Mouse (Mus musculus): ENCODE results near the gene Dytn. TPM values are rescaled to one million over a fixed set of nuclear protein-coding genes. Genes with fewer than 3 reads are reported as not detected.
A peak's percentile ranks its signal among the peaks of the same experiment; 100 is the strongest.

Gene Dytn
- polyA plus RNA-seq, 1 experiment from 2014 or later = not detected

- no peak for ATAC-seq (ENCODE audit: insufficient read depth, low FRiP score, low TSS enrichment)
- no peak within 1 kb of the TSS for H3K4me2 ChIP-seq (ENCODE audit: low read depth)
- DNase-seq (ENCODE audit: low spot score) = no peak
- no peaks in the 10 kb centered on the region for H3K9me3 ChIP-seq (ENCODE audit: control insufficient read depth, low read length)
- no peak within 1 kb of the TSS for H3K9ac ChIP-seq (ENCODE audit: low read length)
- WGBS = 83% methylated on average over 3 of the region's 3 CpGs
- no peak within 1 kb of the TSS for H3K4me3 ChIP-seq (ENCODE audit: low read depth, low read length)
- H3K4me1 ChIP-seq (ENCODE audit: control insufficient read depth, insufficient read depth, low read length) = no peaks in the 10 kb centered on the region
- no peak within 1 kb of the TSS for H3K27ac ChIP-seq (ENCODE audit: low read depth, low read length)
- H3K36me3 ChIP-seq (ENCODE audit: control insufficient read depth, insufficient read depth, low read length) = no peaks in the 10 kb centered on the region
- no peaks in the 10 kb centered on the region for H3K27me3 ChIP-seq (ENCODE audit: control insufficient read depth, insufficient read depth, low read length)
Observed at GRCm38 (mm10) chr1:63615668-63616067, 71.1 kb downstream of the Dytn start, which contains the start of gene Gm39653. TSS of gene Gm39653 (plus strand) at chr1:63615968.

- WGBS = 2% methylated on average over 11 of the region's 11 CpGs
- Histone ChIP-seq H3K27me3 (ENCODE audit: control insufficient read depth, insufficient read depth, low read length) (no peaks in the 10 kb centered on the region), H3K9ac (ENCODE audit: low read length) (no peak overlapping the region), H3K27ac (ENCODE audit: low read depth, low read length) (no peak overlapping the region), H3K4me3 (ENCODE audit: low read depth, low read length) (no peak overlapping the region), H3K4me2 (ENCODE audit: low read depth) (peak overlapping the region; percentile 20), H3K9me3 (ENCODE audit: control insufficient read depth, low read length) (no peaks in the 10 kb centered on the region), H3K36me3 (ENCODE audit: control insufficient read depth, insufficient read depth, low read length) (no peaks in the 10 kb centered on the region), H3K4me1 (ENCODE audit: control insufficient read depth, insufficient read depth, low read length) (no peaks in the 10 kb centered on the region)
- ATAC-seq (ENCODE audit: insufficient read depth, low FRiP score, low TSS enrichment) (no peak), DNase-seq (ENCODE audit: low spot score) (peak; percentile 72)
Observed at GRCm38 (mm10) chr1:63614594-63614993, 72.1 kb downstream of the Dytn start.

- Histone ChIP-seq H3K9me3 (ENCODE audit: control insufficient read depth, low read length) (no peaks in the 10 kb centered on the region), H3K4me3 (ENCODE audit: low read depth, low read length) (no peak overlapping the region), H3K36me3 (ENCODE audit: control insufficient read depth, insufficient read depth, low read length) (no peaks in the 10 kb centered on the region), H3K4me2 (ENCODE audit: low read depth) (no peak overlapping the region), H3K4me1 (ENCODE audit: control insufficient read depth, insufficient read depth, low read length) (no peaks in the 10 kb centered on the region), H3K9ac (ENCODE audit: low read length) (no peak overlapping the region), H3K27me3 (ENCODE audit: control insufficient read depth, insufficient read depth, low read length) (no peaks in the 10 kb centered on the region), H3K27ac (ENCODE audit: low read depth, low read length) (no peak overlapping the region)
- DNase-seq (ENCODE audit: low spot score) = no peak
- no peak for ATAC-seq (ENCODE audit: insufficient read depth, low FRiP score, low TSS enrichment)
- WGBS = 92% methylated on average over 4 of the region's 4 CpGs
Observed at GRCm38 (mm10) chr1:63609613-63610012, 77.1 kb downstream of the Dytn start.

- Histone ChIP-seq H3K27ac (ENCODE audit: low read depth, low read length) (no peak overlapping the region), H3K36me3 (ENCODE audit: control insufficient read depth, insufficient read depth, low read length) (no peaks in the 10 kb centered on the region), H3K4me3 (ENCODE audit: low read depth, low read length) (no peak overlapping the region), H3K9ac (ENCODE audit: low read length) (no peak overlapping the region), H3K27me3 (ENCODE audit: control insufficient read depth, insufficient read depth, low read length) (no peaks in the 10 kb centered on the region), H3K4me2 (ENCODE audit: low read depth) (no peak overlapping the region), H3K4me1 (ENCODE audit: control insufficient read depth, insufficient read depth, low read length) (no peaks in the 10 kb centered on the region), H3K9me3 (ENCODE audit: control insufficient read depth, low read length) (no peaks in the 10 kb centered on the region)
- DNase-seq (ENCODE audit: low spot score) (no peak), ATAC-seq (ENCODE audit: insufficient read depth, low FRiP score, low TSS enrichment) (no peak)
- 56% methylated on average over 3 of the region's 3 CpGs for WGBS
Observed at GRCm38 (mm10) chr1:63603870-63604500, 82.7 kb downstream of the Dytn start.

- H3K27ac ChIP-seq (ENCODE audit: low read depth, low read length) = no peak overlapping the region
- no peaks in the 10 kb centered on the region for H3K4me1 ChIP-seq (ENCODE audit: control insufficient read depth, insufficient read depth, low read length)
- ATAC-seq (ENCODE audit: insufficient read depth, low FRiP score, low TSS enrichment) (no peak), DNase-seq (ENCODE audit: low spot score) (no peak)
- H3K27me3 ChIP-seq (ENCODE audit: control insufficient read depth, insufficient read depth, low read length) = no peaks in the 10 kb centered on the region
- H3K4me2 ChIP-seq (ENCODE audit: low read depth) = no peak overlapping the region
- no peak overlapping the region for H3K9ac ChIP-seq (ENCODE audit: low read length)
- H3K4me3 ChIP-seq (ENCODE audit: low read depth, low read length) = no peak overlapping the region
- H3K36me3 ChIP-seq (ENCODE audit: control insufficient read depth, insufficient read depth, low read length) = no peaks in the 10 kb centered on the region
- WGBS = 77% methylated on average over 7 of the region's 7 CpGs
- H3K9me3 ChIP-seq (ENCODE audit: control insufficient read depth, low read length) = no peaks in the 10 kb centered on the region
Observed at GRCm38 (mm10) chr1:63586869-63587268, 99.9 kb downstream of the Dytn start.

GRCm38 (mm10) chr1:63579153-63579552 lies 107.6 kb downstream of the Dytn start:
- H3K4me2 ChIP-seq (ENCODE audit: low read depth) = no peak overlapping the region
- H3K27ac ChIP-seq (ENCODE audit: low read depth, low read length) = no peak overlapping the region
- H3K4me1 ChIP-seq (ENCODE audit: control insufficient read depth, insufficient read depth, low read length) = no peaks in the 10 kb centered on the region
- DNase-seq (ENCODE audit: low spot score) (no peak), ATAC-seq (ENCODE audit: insufficient read depth, low FRiP score, low TSS enrichment) (no peak)
- no peaks in the 10 kb centered on the region for H3K9me3 ChIP-seq (ENCODE audit: control insufficient read depth, low read length)
- H3K4me3 ChIP-seq (ENCODE audit: low read depth, low read length) = no peak overlapping the region
- no peaks in the 10 kb centered on the region for H3K27me3 ChIP-seq (ENCODE audit: control insufficient read depth, insufficient read depth, low read length)
- no peak overlapping the region for H3K9ac ChIP-seq (ENCODE audit: low read length)
- WGBS = 89% methylated on average over 8 of the region's 8 CpGs
- H3K36me3 ChIP-seq (ENCODE audit: control insufficient read depth, insufficient read depth, low read length) = no peaks in the 10 kb centered on the region

- DNase-seq (ENCODE audit: low spot score) (no peak), ATAC-seq (ENCODE audit: insufficient read depth, low FRiP score, low TSS enrichment) (no peak)
- Histone ChIP-seq H3K27ac (ENCODE audit: low read depth, low read length) (no peak overlapping the region), H3K4me3 (ENCODE audit: low read depth, low read length) (no peak overlapping the region), H3K36me3 (ENCODE audit: control insufficient read depth, insufficient read depth, low read length) (no peaks in the 10 kb centered on the region), H3K9me3 (ENCODE audit: control insufficient read depth, low read length) (no peaks in the 10 kb centered on the region), H3K4me1 (ENCODE audit: control insufficient read depth, insufficient read depth, low read length) (peaks cover 8% of the 10 kb centered on the region; the same call in 1 of the 2 replicates), H3K4me2 (ENCODE audit: low read depth) (no peak overlapping the region), H3K9ac (ENCODE audit: low read length) (no peak overlapping the region), H3K27me3 (ENCODE audit: control insufficient read depth, insufficient read depth, low read length) (no peaks in the 10 kb centered on the region)
- WGBS = 89% methylated on average over 5 of the region's 5 CpGs
Observed at GRCm38 (mm10) chr1:63576803-63577202, 109.9 kb downstream of the Dytn start.

GRCm38 (mm10) chr1:63573864-63574611 lies 112.7 kb downstream of the Dytn start:
- H3K4me3 ChIP-seq (ENCODE audit: low read depth, low read length) = no peak overlapping the region
- no peaks in the 10 kb centered on the region for H3K9me3 ChIP-seq (ENCODE audit: control insufficient read depth, low read length)
- H3K4me1 ChIP-seq (ENCODE audit: control insufficient read depth, insufficient read depth, low read length) = peaks cover 8% of the 10 kb centered on the region; the same call in 1 of the 2 replicates
- no peak; the same call in 1 of the 2 replicates for ATAC-seq (ENCODE audit: insufficient read depth, low FRiP score, low TSS enrichment)
- H3K9ac ChIP-seq (ENCODE audit: low read length) = no peak overlapping the region
- DNase-seq (ENCODE audit: low spot score) = no peak
- WGBS = 76% methylated on average over 12 of the region's 12 CpGs
- H3K36me3 ChIP-seq (ENCODE audit: control insufficient read depth, insufficient read depth, low read length) = no peaks in the 10 kb centered on the region
- no peaks in the 10 kb centered on the region for H3K27me3 ChIP-seq (ENCODE audit: control insufficient read depth, insufficient read depth, low read length)
- H3K27ac ChIP-seq (ENCODE audit: low read depth, low read length) = no peak overlapping the region
- H3K4me2 ChIP-seq (ENCODE audit: low read depth) = no peak overlapping the region

GRCm38 (mm10) chr1:63573432-63573831 lies 113.3 kb downstream of the Dytn start:
- Histone ChIP-seq H3K4me2 (ENCODE audit: low read depth) (no peak overlapping the region), H3K27me3 (ENCODE audit: control insufficient read depth, insufficient read depth, low read length) (no peaks in the 10 kb centered on the region), H3K4me1 (ENCODE audit: control insufficient read depth, insufficient read depth, low read length) (peaks cover 8% of the 10 kb centered on the region; the same call in 1 of the 2 replicates), H3K4me3 (ENCODE audit: low read depth, low read length) (no peak overlapping the region), H3K36me3 (ENCODE audit: control insufficient read depth, insufficient read depth, low read length) (no peaks in the 10 kb centered on the region), H3K9ac (ENCODE audit: low read length) (no peak overlapping the region), H3K9me3 (ENCODE audit: control insufficient read depth, low read length) (no peaks in the 10 kb centered on the region), H3K27ac (ENCODE audit: low read depth, low read length) (no peak overlapping the region)
- 55% methylated on average over 6 of the region's 6 CpGs for WGBS
- DNase-seq (ENCODE audit: low spot score) (peak; percentile 66), ATAC-seq (ENCODE audit: insufficient read depth, low FRiP score, low TSS enrichment) (0 out of 2 replicates have a peak, but pooled peaks have one; percentile 48)
